Mouse (Mus musculus) heart, embryonic 10.5 days (tissue): ENCODE measurements around the gene Renbp. TPM values are rescaled to one million over a fixed set of nuclear protein-coding genes. Genes with fewer than 3 reads are reported as not detected.

Source experiments
- DNase-seq: peaks from one replicate; pipeline ENCODE4 v3.0.0-alpha.2; 2017; ENCODE audit warnings: low spot score
- H3K27ac ChIP-seq: fragments of 300-500 bp; sonication (generic); 2 replicates; pipeline ENCODE4 v1.5.1; 2016; ENCODE audit warnings: mild to moderate bottlenecking
- H3K27me3 ChIP-seq: fragments of 300-500 bp; sonication (generic); 2 replicates; pipeline ENCODE4 v1.6.1; 2016; ENCODE audit warnings: mild to moderate bottlenecking; ENCODE audit not compliant: poor library complexity, insufficient read depth, severe bottlenecking
- H3K36me3 ChIP-seq: fragments of 300-500 bp; sonication (generic); 2 replicates; pipeline ENCODE4 v1.6.1; 2016; ENCODE audit warnings: mild to moderate bottlenecking, moderate library complexity
- H3K4me1 ChIP-seq: fragments of 300-500 bp; sonication (generic); 2 replicates; pipeline ENCODE4 v1.6.1; 2016; ENCODE audit warnings: mild to moderate bottlenecking
- H3K4me3 ChIP-seq: fragments of 300-500 bp; sonication (generic); 2 replicates; pipeline ENCODE4 v1.5.1; 2016; ENCODE audit warnings: mild to moderate bottlenecking, moderate library complexity
- H3K9me3 ChIP-seq: fragments of 300-500 bp; sonication (generic); 2 replicates; pipeline ENCODE4 v1.6.1; 2016; ENCODE audit warnings: mild to moderate bottlenecking, moderate library complexity
- WGBS: fragments of 180-500 bp; shearing (Covaris S2); methylation state at CpG from one replicate; pipeline ENCODE4 v1.1.7; 2016; 5-methylcytosine and 5-hydroxymethylcytosine counted together
- polyA plus RNA-seq: library from polyadenylated mRNA; unstranded; fragments of >200 nt; fragmentation: Nextera tagmentation; extraction: Ambion mirVana; gene quantifications from 2 replicates; pipeline ENCODE4 v1.2.1, GENCODE M21; 2016

The Renbp gene
- polyA plus RNA-seq: 43.1 and 58.2 TPM in 2 replicates

DNA sequence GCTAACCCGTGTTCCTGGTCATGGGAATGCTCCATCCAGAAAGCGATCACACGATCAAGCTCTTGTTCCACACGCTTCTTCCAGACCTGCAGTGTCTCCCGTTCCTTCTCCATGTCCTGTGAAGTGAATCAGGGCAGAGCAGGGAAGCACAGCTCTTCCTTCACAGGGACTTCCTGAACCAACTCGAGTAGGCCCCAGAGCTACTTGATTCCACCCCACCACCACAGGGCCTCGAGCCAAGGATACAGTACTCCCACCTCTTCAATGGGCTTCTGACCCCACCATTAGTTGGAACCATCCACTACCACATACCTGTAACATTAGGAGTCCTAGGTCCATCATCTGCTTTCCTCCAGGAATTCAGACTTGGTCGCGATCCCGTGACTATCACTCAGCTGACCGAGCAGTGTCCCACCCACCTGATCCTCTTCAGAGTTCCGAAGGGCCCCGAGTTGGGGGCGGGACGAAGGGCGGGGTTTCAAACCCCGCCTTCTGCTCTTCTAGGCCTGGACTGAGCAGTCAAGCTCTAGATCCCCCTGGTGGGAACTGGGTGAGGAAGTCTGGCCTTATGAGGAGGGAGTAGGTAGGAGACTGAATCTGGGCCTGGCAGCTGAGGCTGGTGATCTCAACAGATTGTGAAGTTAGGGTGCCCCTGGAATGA, at the start of gene Renbp:
TSS of gene Renbp (minus strand) at position 449 of the 661 bp plus-strand sequence.
- no peaks in the 10 kb centered on the region for H3K27me3 ChIP-seq
- 32% methylated on average over 17 of the region's 17 CpGs for WGBS
- H3K4me1 ChIP-seq: no peaks in the 10 kb centered on the region
- peak within 1 kb of the TSS; percentile 53; the same call in 1 of the 2 replicates for H3K27ac ChIP-seq
- peak within 1 kb of the TSS; percentile 54 for H3K4me3 ChIP-seq
- peak; percentile 92 for DNase-seq
- peaks cover 14% of the 10 kb centered on the region; the same call in 1 of the 2 replicates for H3K36me3 ChIP-seq
- H3K9me3 ChIP-seq: no peaks in the 10 kb centered on the region

DNA sequence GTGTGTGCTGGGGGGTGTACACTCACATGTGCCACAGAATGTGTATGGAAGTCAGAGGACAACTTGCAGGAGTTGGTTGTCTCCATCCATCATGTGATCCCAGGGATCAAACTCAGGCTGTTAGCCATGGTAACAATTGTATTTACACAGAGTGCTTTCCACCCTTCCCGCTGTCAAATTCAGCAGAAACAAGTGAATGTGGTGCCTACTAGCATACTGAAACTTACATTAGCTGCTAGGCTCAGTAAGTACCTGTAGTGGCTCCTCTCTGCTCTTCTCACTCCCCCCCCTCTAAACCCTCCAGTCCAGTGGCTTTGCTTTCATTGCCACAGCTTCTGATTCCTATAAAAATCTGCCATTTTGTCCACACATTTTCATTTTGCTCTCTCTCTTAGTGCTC, 47.1 kb upstream of the Renbp start:
- H3K27ac ChIP-seq: no peak overlapping the region
- WGBS: 75% methylated on average over 1 of the region's 1 CpGs

DNA sequence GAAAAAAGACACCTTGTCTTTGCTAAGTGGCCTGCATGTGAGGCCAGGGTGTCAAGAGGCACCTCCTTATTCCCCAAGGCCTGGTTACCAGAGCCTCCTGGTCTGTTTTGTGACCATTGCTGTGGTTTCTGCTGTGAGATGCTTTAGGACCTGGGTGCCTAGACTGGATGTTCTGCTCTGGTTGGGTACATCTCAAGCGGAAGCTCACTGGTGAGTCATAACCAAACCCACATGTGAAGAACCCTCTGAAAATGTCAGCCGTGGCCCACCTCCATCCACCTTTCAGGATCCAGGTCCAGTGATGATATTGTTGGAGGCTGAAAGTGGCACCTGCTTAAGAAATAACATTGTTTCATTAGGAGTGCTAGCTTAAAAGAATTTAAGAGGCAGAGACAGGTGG, 45.6 kb upstream of the Renbp start:
- Histone ChIP-seq H3K4me3 (no peak overlapping the region), H3K27ac (no peak overlapping the region), H3K4me1 (no peaks in the 10 kb centered on the region), H3K27me3 (no peaks in the 10 kb centered on the region), H3K9me3 (no peaks in the 10 kb centered on the region), H3K36me3 (no peaks in the 10 kb centered on the region)
- WGBS: 86% methylated on average over 2 of the region's 2 CpGs
- no peak for DNase-seq

More for the DNA sequence above, 47.1 kb upstream of the Renbp start:
- no peak overlapping the region for H3K4me3 ChIP-seq
- no peaks in the 10 kb centered on the region for H3K4me1 ChIP-seq
- DNase-seq: no peak
- H3K36me3 ChIP-seq: no peaks in the 10 kb centered on the region
- H3K27me3 ChIP-seq: no peaks in the 10 kb centered on the region
- no peaks in the 10 kb centered on the region for H3K9me3 ChIP-seq

DNA sequence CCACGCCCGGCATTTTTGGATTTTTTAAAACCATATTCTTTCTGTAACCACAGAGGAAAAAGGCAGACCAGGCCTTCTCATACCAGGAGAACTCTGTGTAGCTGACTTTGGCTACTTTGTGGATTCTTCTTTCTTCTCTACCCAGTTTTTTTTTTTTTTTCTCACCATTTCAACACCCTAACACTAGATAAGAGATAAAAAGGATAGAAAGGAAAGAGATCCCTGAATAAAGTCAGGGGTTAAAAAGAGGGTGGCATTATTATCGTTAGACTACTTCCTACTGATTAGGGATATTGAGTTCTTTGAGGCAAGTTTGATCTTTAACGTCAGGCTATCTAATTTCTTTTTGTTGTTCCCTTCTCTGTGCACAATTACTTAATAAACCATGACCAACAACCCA, 42.1 kb upstream of the Renbp start:
- H3K27me3 ChIP-seq: peaks cover under 1% of the 10 kb centered on the region; the same call in 1 of the 2 replicates
- DNase-seq: no peak
- WGBS: 59% methylated on average over 4 of the region's 4 CpGs
- H3K9me3 ChIP-seq: no peaks in the 10 kb centered on the region
- H3K4me3 ChIP-seq: no peak overlapping the region
- H3K27ac ChIP-seq: no peak overlapping the region
- H3K36me3 ChIP-seq: no peaks in the 10 kb centered on the region
- no peaks in the 10 kb centered on the region for H3K4me1 ChIP-seq

DNA sequence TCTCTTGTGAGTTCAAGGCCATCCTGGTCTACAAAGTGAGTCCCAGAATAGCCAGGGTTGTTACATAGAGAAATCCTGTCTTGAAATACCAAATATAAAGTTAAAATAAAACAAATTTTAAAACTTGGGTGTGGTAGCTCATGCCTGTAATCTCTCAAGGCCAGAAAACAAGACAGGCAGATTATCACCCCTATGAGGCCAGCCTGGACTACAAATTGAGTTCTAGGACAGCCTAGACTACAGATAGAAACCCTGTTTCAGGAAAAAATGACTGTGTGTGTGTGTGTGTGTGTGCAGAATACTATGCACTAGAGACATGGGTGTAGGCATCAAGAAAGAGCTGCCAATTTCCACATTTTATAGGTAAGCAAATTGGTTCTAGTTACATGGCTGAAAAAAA, 40.1 kb upstream of the Renbp start:
- Histone ChIP-seq H3K9me3 (no peaks in the 10 kb centered on the region), H3K4me3 (no peak overlapping the region), H3K27me3 (peaks cover 18% of the 10 kb centered on the region; the same call in 1 of the 2 replicates), H3K36me3 (no peaks in the 10 kb centered on the region), H3K4me1 (no peaks in the 10 kb centered on the region), H3K27ac (no peak overlapping the region)
- DNase-seq: no peak

DNA sequence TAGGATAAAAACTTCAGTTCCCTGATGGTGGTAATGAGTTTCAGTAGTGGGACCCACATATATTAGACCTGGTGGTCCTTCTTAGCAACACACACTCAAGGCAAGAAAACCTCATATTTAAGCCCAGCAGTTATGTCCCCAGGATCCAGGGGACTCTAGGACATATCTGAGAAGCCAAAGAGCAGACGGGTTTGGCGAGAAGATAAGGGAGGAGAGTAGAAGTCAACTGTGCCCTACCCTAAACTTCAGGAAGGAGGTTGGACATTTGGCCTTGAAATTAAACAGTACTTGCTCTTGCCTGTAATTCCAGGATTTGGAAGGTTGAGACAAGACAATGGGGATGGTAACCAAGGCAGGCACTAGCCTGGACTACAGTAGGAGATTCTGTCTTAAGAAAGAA, 39.1 kb upstream of the Renbp start:
- Histone ChIP-seq H3K27ac (no peak overlapping the region), H3K27me3 (peaks cover 20% of the 10 kb centered on the region; the same call in 1 of the 2 replicates), H3K4me3 (no peak overlapping the region), H3K9me3 (no peaks in the 10 kb centered on the region), H3K4me1 (peaks cover under 1% of the 10 kb centered on the region; the same call in 1 of the 2 replicates), H3K36me3 (no peaks in the 10 kb centered on the region)
- DNase-seq: no peak
- WGBS: 63% methylated on average over 2 of the region's 2 CpGs

DNA sequence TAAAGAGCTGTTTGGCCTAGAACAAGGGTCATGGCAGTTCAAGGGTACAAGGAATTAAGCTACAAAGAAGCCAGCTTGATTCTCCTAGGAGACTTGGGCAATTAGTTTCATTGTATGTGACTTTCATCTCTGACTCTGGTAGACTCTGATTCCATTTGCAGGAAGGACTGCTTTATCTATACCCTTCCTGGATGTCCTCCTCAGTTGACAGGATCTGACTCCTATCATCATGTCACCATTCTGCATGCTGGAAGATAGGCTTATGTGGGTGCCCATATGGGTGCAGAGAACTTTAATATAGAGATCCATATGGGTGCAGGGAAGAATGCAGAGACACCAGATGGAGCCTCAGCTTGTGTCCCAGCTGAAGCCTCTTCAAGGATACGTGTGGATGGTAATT, 38.5 kb upstream of the Renbp start:
- Histone ChIP-seq H3K27me3 (peaks cover 20% of the 10 kb centered on the region; the same call in 1 of the 2 replicates), H3K27ac (no peak overlapping the region), H3K4me1 (peaks cover 6% of the 10 kb centered on the region; the same call in 1 of the 2 replicates), H3K36me3 (peaks cover 4% of the 10 kb centered on the region; the same call in 1 of the 2 replicates), H3K9me3 (no peaks in the 10 kb centered on the region), H3K4me3 (no peak overlapping the region)
- no peak for DNase-seq
- 50% methylated on average over 1 of the region's 1 CpGs for WGBS

DNA sequence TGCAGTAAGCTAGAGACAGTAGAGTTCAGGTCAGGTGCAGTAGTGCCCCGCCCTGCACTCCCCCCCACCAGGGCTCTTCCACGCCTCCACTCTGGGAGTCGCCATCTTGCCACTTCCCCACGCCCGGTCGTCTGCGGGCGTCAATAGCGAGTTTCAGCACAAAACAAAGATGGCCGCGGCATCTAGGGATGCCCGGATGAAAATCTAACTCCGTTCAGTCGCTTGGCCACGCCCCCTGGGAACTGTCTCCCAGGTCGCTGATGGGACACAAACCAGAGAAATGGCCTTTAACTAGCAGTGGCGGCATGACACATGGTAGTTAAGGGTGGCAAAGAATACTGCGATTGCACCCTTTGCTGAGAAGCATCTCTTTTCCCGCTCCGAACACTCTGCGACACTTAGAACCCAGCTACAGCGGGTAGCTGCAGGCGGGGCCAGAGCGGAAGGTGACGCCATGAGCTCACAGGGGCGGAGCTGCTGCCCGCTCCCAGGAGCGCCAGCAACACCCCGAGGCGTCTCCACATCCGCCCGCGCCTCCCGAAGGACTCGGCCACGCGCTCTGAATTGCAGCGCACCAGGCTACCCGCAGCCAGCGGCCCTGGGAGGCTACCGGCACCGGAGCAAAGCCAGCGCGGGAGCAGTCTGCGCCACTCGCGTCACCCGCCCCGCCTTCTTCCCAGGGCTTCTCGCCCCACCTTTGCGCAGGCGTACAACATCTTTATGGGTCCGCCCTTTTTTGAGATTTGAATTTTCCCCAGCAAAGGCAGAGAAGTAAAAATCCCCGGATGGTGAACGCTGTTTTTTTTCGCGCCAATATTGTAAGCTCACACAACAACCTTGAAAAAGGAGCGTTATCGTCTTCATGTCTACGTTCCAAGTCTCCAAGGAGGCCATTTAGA, 36.8 kb upstream of the Renbp start:
- Histone ChIP-seq H3K36me3 (peaks cover 8% of the 10 kb centered on the region; the same call in 1 of the 2 replicates), H3K4me3 (peak overlapping the region; percentile 71), H3K27me3 (peaks cover 20% of the 10 kb centered on the region; the same call in 1 of the 2 replicates), H3K9me3 (no peaks in the 10 kb centered on the region), H3K27ac (peak overlapping the region; percentile 96), H3K4me1 (peaks cover 9% of the 10 kb centered on the region; the same call in 1 of the 2 replicates)
- 11% methylated on average over 60 of the region's 60 CpGs for WGBS
- DNase-seq: peak; percentile 95

DNA sequence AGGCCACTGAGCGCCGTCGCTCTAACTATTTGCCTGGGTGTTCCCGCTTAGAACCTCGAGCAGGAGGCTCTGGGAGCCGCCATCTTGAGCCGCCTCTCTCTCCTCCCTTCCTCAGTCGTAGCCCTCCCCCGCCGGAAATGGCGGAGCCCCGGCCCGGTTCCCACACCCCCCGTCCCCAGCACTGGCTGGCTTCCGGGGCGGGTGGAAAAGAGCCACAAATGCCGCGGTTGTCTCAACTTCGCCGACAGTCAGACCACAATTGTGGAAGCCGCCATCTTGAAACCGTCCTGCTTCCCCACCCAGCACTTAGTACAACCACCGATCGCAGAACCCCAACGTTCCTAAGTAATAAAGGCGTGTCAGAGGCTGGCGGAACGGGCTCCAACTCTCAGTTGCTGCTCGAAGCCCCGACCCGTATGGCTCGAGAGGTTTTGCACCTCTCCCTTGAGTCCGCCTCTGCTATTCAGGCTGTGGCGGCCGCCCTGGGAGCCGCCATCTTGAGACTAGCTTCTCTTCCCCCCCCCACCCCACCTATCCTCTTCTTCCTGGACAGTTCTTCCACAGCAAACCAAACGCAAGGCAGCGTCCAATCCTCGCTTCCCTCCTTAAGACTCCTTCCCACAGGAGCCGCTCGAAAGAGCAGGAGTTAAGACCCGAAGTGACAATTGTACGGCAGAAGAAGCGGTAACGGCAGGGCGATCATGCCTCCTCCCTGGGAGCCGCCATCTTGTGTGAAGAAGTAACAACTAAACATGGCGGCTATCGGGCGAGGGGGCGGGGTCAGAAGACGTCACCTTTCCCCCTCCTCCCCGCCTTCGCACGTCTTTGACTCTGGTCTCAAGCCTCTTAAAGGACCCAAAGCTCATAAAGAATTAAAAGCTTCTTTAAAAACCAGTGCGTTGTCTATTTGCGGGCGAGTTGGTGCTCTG, 35.9 kb upstream of the Renbp start, which contains the start of gene Hcfc1:
TSS of gene Hcfc1 (minus strand) at position 110 of the 929 bp plus-strand sequence.
- Histone ChIP-seq H3K36me3 (peaks cover 14% of the 10 kb centered on the region; the same call in 1 of the 2 replicates), H3K4me1 (peaks cover 9% of the 10 kb centered on the region; the same call in 1 of the 2 replicates), H3K27me3 (peaks cover 20% of the 10 kb centered on the region; the same call in 1 of the 2 replicates), H3K27ac (peak within 1 kb of the TSS; percentile 96), H3K4me3 (peak within 1 kb of the TSS; percentile 71), H3K9me3 (no peaks in the 10 kb centered on the region)
- 10% methylated on average over 58 of the region's 58 CpGs for WGBS
- peak; percentile 92 for DNase-seq

DNA sequence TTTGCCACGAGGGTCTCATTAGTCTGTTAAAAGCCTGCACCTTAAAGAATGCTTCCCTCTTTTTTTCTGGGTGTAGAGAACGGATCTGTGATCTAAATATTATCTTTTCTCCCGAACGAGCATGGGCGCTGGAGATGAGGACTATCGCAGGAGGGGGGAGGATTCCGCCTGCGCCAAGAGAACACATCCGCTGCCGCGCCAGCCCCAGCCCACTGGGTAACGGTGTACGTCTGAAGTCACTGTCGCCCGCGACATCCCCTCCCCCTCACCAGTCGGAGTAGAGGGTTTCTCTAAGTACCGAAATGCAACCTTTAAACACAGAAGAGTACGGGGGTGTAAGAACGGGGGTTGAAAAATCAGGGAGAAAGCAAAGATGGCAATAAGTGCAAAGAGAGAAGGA, 34.7 kb upstream of the Renbp start:
- DNase-seq: no peak
- Histone ChIP-seq H3K36me3 (peaks cover 25% of the 10 kb centered on the region; the same call in 1 of the 2 replicates), H3K27ac (peak overlapping the region; percentile 96), H3K4me1 (peaks cover 9% of the 10 kb centered on the region; the same call in 1 of the 2 replicates), H3K27me3 (peaks cover 20% of the 10 kb centered on the region; the same call in 1 of the 2 replicates), H3K4me3 (peak overlapping the region; percentile 71), H3K9me3 (no peaks in the 10 kb centered on the region)
- 13% methylated on average over 20 of the region's 20 CpGs for WGBS

DNA sequence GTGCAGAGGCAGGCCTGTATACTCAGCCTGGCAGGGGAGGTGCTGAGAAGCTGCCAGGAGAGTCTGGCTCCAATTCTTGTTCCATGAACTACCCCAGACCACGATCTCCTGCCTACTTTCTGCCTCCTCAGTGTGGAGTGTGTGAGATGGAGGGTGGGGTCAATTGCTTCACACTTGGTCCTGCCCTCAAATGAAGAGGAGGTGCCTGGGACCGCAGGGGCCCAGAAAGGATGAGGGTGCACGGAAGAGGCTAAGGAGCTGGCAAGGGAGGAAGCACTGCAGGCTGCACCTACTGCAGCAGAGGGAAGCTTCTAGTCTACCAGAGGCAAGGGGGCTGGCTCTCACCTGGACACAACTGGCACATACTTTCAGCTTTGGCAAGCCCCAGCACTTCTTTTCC, 33.7 kb upstream of the Renbp start:
- Histone ChIP-seq H3K9me3 (no peaks in the 10 kb centered on the region), H3K4me1 (peaks cover 9% of the 10 kb centered on the region; the same call in 1 of the 2 replicates), H3K36me3 (peaks cover 34% of the 10 kb centered on the region), H3K27ac (no peak overlapping the region), H3K4me3 (peak overlapping the region; percentile 71), H3K27me3 (peaks cover 20% of the 10 kb centered on the region; the same call in 1 of the 2 replicates)
- 36% methylated on average over 3 of the region's 3 CpGs for WGBS
- no peak for DNase-seq

DNA sequence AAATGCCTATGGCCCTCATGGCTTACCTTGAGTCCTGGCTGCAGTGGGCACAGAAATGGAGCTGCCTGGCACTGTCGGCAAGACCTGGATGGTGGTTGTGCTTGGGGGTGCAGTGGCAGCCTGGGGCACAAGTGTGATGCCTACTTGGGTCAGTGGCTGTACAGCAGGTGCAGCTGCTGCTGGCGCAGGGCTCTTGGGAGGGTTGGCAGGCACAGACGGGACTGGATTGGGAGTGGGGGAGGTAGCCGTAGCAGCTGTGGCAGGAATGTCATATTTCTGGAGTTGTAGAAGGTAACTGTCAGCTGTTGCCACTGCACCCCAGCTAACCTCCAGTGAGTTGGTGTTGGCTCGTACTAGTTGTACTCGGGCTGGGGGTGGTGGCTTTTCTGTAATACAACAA, 24.3 kb upstream of the Renbp start:
- Histone ChIP-seq H3K9me3 (no peaks in the 10 kb centered on the region), H3K36me3 (peaks cover 96% of the 10 kb centered on the region), H3K27me3 (no peaks in the 10 kb centered on the region), H3K4me3 (no peak overlapping the region), H3K27ac (no peak overlapping the region), H3K4me1 (no peaks in the 10 kb centered on the region)
- 89% methylated on average over 6 of the region's 6 CpGs for WGBS
- DNase-seq: no peak
